Mouse (Mus musculus) G1E-ER4 (cell line): ENCODE measurements around the gene Commd1. TPM values are rescaled to one million over a fixed set of nuclear protein-coding genes. Genes with fewer than 3 reads are reported as not detected.
A peak's percentile ranks its signal among the peaks of the same experiment; 100 is the strongest.

Experiments used
- GATA1 ChIP-seq: IDR thresholded peaks from one replicate; pipeline ENCODE4 v1.8.0; 2012; ENCODE audit warnings: low read length, inconsistent platforms
- polyA plus RNA-seq: library from polyadenylated mRNA; stranded (reverse); fragments of >175 nt; gene quantifications from 2 replicates; pipeline ENCODE4 v1.2.3, GENCODE M21; 2012

Commd1 gene
- polyA plus RNA-seq, 1 experiment = 29.9 TPM

DNA sequence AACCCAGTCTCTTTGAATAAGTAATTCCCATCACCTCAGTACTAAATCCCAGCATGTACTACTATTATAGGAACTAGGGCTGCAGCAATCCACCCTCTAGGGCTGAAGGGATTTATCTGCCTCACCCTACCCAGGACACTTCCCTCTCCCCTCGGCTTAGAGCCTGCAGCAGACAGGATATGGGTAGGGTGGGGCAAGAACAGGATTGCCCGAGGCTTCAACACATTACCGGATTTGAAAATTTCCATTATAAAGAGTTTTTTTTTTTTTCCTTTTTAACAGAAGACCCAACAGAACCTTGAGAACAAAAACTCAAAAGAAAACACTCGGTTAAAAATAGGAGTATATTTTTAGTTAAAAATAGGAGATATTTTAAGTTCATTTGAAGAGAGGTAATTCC lies 130.8 kb downstream of the Commd1 start:
- no peak for TF ChIP-seq GATA1

DNA sequence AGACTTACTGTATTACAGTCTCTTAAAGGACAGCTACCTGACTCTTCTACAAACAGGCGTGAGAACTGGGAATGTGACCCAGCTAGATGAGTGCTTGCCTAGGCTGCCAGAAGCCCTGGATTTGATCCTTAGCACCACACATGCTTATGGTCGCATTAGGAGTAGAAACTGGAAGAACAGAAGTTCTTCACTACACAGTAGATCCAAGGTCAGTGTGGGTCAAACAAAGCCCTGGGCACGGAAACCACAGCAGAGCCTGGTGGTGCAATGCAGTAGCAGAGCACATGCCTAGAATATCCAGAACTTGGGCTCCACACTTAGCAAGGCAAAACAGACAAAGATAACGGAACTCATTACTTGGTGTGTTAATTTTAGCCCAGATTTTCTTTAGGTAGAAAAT lies 132.1 kb downstream of the Commd1 start:
- no peak for TF ChIP-seq GATA1

DNA sequence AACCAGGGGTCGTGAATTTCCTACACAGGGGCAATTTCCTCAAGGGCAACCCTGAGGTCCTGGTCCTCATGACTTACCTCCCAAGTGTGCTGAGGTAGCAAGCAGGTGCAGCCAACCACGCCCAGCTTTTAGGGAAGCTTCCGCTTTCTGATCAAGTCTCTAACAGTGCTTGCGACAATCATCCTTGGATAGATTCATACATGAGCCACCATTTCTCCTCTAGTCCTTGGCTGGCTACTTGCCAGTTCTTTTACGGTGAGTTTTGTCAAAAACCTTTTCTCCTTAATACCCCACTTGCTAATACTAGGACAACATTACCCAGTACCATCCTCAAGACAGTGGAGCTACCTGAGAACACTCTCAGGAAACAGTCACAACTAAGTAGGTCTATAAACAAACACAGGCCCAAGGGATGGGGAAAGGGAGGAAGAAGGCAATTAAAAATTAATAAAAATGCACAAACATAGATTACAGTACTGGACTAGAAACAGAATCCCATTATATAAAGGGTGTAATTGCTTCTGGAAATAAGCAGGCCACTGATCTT lies 133.5 kb downstream of the Commd1 start:
- no peak for TF ChIP-seq GATA1

DNA sequence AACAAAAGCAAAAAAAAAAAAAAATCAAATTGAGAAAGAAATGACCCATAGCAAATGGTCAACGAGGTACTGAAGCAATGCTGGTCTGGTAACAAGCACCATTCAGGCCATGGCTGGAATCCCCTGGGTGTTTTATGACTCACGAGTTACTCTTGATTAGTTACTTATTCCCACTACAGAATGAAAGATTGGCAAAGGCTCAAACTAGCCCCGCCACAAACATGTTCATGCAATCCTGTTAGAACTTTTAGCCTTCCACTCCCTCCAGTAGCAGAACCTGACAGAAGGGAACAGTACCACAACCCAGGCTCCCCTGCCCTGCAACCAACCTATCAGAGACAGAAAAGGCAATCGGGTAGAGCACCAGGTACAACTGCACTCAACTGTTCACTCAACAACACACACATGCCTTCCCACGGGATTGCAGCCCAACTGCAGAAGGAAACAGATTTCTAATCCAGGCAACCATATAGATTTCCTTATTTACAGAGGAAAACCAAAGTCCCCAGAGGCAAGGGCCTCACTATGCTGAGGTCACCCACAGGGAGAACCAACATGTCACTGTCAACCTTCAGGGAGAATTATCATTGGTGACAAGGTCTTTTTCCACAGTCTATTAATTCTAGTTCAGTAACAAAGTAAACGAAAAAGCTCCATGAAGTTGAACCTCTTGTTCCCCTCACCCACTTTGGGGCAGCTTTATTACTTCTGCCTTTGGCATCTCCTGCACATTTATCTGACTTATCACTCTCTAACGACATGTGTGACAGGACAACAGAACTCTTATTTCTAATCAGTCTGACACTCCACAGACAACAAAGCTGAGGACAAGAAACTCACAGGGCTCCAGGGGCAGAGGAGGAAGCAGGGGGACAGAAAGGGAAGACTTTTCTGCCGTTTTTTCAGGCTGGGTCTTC lies 134.2 kb downstream of the Commd1 start:
- TF ChIP-seq GATA1 = peak; percentile 34

DNA sequence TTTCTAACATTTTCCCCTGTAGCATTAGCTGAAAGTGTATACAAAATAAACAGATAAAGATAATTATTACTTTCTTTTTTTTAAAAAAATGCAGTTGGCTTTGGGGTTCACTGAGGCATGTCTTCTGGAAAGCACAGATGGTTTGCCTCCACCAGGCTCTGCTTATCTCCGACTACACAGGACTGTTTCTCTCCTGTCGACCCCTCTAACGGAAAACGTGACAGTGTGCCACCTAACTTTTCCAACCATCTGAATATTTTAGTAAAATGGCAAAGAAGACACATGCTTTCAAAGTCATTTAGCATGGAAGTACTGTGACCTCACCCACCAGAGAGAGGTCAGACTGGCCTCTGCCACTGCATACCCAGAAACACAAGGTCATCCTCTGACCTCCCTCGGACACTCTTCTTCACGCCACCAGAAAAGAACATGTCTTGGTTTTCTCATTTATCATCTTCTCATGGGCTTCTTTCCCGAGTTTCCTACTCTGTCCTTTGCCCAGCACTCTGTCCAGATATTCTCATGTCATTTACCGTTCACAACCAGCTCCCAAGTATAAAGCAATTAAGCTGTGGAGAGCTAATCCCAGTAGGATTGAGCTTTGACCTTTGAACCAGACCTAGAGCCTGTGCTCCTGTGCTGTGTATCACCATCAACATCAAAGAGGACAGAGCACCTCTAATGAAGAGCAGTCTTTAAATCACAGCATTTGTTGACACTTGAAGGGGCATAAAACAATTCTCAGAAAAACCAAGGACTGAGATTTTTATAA lies 135.0 kb downstream of the Commd1 start:
- no peak for TF ChIP-seq GATA1

Other genes starting within 250 kb of the Commd1 start
- gene B3gnt2, start 121.4 kb downstream of the Commd1 start, polyA plus RNA-seq = 9.0 and 13.1 TPM in 2 replicates
- 1.8 and 1.9 TPM in 2 replicates for gene Zrsr1, start 10.4 kb downstream of the Commd1 start, polyA plus RNA-seq
- not detected in 2 replicates for gene Gm28048, start 292 bp downstream of the Commd1 start, polyA plus RNA-seq
- 840 and 1,074 TPM in 2 replicates for gene Cct4, start 8.1 kb upstream of the Commd1 start, polyA plus RNA-seq
- 0.17 and 0.21 TPM in 2 replicates for gene Fam161a, start 25.1 kb upstream of the Commd1 start, polyA plus RNA-seq